Mouse (Mus musculus): Measurements from ENCODE around the gene Trex1. TPM values are rescaled to one million over a fixed set of nuclear protein-coding genes. Genes with fewer than 3 reads are reported as not detected.

The Trex1 gene
- polyA plus RNA-seq, 1 experiment from 2014 or later = 10.6 TPM

- H3K4me1 ChIP-seq (ENCODE audit: insufficient read depth) = no peaks in the 10 kb centered on the region
- H3K27ac ChIP-seq (ENCODE audit: low read depth) = no peak overlapping the region
- no peak overlapping the region for H3K9ac ChIP-seq
- no peak for DNase-seq
- H3K9me3 ChIP-seq (ENCODE audit: low read depth, low read length) = no peaks in the 10 kb centered on the region
- no peak for TF ChIP-seq CTCF (IDR thresholded peaks at IDR 0.05; ENCODE audit: low read depth)
- WGBS = 69% methylated on average over 8 of the region's 10 CpGs
- H3K27me3 ChIP-seq (ENCODE audit: insufficient read depth, low read length) = no peaks in the 10 kb centered on the region
- no peak for ATAC-seq (ENCODE audit: insufficient read depth)
- H3K4me2 ChIP-seq = no peak overlapping the region
- no peak overlapping the region for H3K4me3 ChIP-seq (ENCODE audit: low read depth, low read length)
- H3K36me3 ChIP-seq (ENCODE audit: insufficient read depth) = 0 out of 2 replicates have a peak, but pooled peaks cover 7% of the 10 kb centered on the region
Measured at GRCm38 (mm10) chr9:109008994-109009635, 50.4 kb downstream of the Trex1 start.

GRCm38 (mm10) chr9:109008081-109008480 lies 51.5 kb downstream of the Trex1 start:
- 0 out of 2 replicates have a peak, but pooled peaks cover 7% of the 10 kb centered on the region for H3K36me3 ChIP-seq (ENCODE audit: insufficient read depth)
- H3K27me3 ChIP-seq (ENCODE audit: insufficient read depth, low read length) = no peaks in the 10 kb centered on the region
- DNase-seq = no peak
- no peak overlapping the region for H3K4me2 ChIP-seq
- 82% methylated on average over 9 of the region's 9 CpGs for WGBS
- H3K9me3 ChIP-seq (ENCODE audit: low read depth, low read length) = no peaks in the 10 kb centered on the region
- H3K4me3 ChIP-seq (ENCODE audit: low read depth, low read length) = no peak overlapping the region
- H3K4me1 ChIP-seq (ENCODE audit: insufficient read depth) = no peaks in the 10 kb centered on the region
- TF ChIP-seq CTCF (IDR thresholded peaks at IDR 0.05; ENCODE audit: low read depth) = no peak
- no peak overlapping the region for H3K9ac ChIP-seq
- ATAC-seq (ENCODE audit: insufficient read depth) = no peak
- no peak overlapping the region for H3K27ac ChIP-seq (ENCODE audit: low read depth)

Other genes starting within 250 kb of the Trex1 start
- 0.14 and 0.17 TPM in 2 replicates for gene Celsr3, start 233.4 kb downstream of the Trex1 start, polyA plus RNA-seq (2014; fragmentation: Nextera tagmentation; extraction: Ambion mirVana)
- 10.7 and 12.0 TPM in 2 replicates for gene Slc26a6, start 206.5 kb downstream of the Trex1 start, polyA plus RNA-seq (2014; fragmentation: Nextera tagmentation; extraction: Ambion mirVana)
- not detected in 2 replicates for gene Tmem89, start 145.1 kb downstream of the Trex1 start, polyA plus RNA-seq (2014; fragmentation: Nextera tagmentation; extraction: Ambion mirVana)
- 446 and 454 TPM in 2 replicates for gene Uqcrc1, start 123.1 kb downstream of the Trex1 start, polyA plus RNA-seq (2014; fragmentation: Nextera tagmentation; extraction: Ambion mirVana)
- 1.7 and 2.1 TPM in 2 replicates for gene Col7a1, start 106.1 kb downstream of the Trex1 start, polyA plus RNA-seq (2014; fragmentation: Nextera tagmentation; extraction: Ambion mirVana)
- not detected in 2 replicates for gene Ucn2, start 73.7 kb downstream of the Trex1 start, polyA plus RNA-seq (2014; fragmentation: Nextera tagmentation; extraction: Ambion mirVana)
- gene Pfkfb4, start 68.0 kb downstream of the Trex1 start, polyA plus RNA-seq (2014; fragmentation: Nextera tagmentation; extraction: Ambion mirVana) = 7.6 and 9.7 TPM in 2 replicates
- gene Shisa5, start 21.2 kb downstream of the Trex1 start, polyA plus RNA-seq (2014; fragmentation: Nextera tagmentation; extraction: Ambion mirVana) = 56.6 and 61.0 TPM in 2 replicates
- gene Atrip, start 14.4 kb upstream of the Trex1 start, polyA plus RNA-seq (2014; fragmentation: Nextera tagmentation; extraction: Ambion mirVana) = 24.5 and 27.6 TPM in 2 replicates
- gene Ccdc51, start 22.8 kb upstream of the Trex1 start, polyA plus RNA-seq (2014; fragmentation: Nextera tagmentation; extraction: Ambion mirVana) = 9.3 and 10.6 TPM in 2 replicates
- gene Tma7, start 22.9 kb upstream of the Trex1 start, polyA plus RNA-seq (2014; fragmentation: Nextera tagmentation; extraction: Ambion mirVana) = 599 and 638 TPM in 2 replicates
- gene Plxnb1, start 35.7 kb upstream of the Trex1 start, polyA plus RNA-seq (2014; fragmentation: Nextera tagmentation; extraction: Ambion mirVana) = 16.1 and 18.4 TPM in 2 replicates
- gene Fbxw21, start 102.3 kb upstream of the Trex1 start, polyA plus RNA-seq (2014; fragmentation: Nextera tagmentation; extraction: Ambion mirVana) = not detected in 2 replicates
- not detected in 2 replicates for gene Fbxw13, start 136.2 kb upstream of the Trex1 start, polyA plus RNA-seq (2014; fragmentation: Nextera tagmentation; extraction: Ambion mirVana)
- not detected in 2 replicates for gene Fbxw20, start 175.0 kb upstream of the Trex1 start, polyA plus RNA-seq (2014; fragmentation: Nextera tagmentation; extraction: Ambion mirVana)
- gene Fbxw14, start 227.9 kb upstream of the Trex1 start, polyA plus RNA-seq (2014; fragmentation: Nextera tagmentation; extraction: Ambion mirVana) = not detected in 2 replicates

Data from lung, embryonic 14.5 days (tissue).